Mouse (Mus musculus): ENCODE results near the gene Syne1. TPM values are rescaled to one million over a fixed set of nuclear protein-coding genes. Genes with fewer than 3 reads are reported as not detected.

Syne1 gene
- polyA plus RNA-seq, 1 experiment from 2014 or later: 17.5 TPM

DNA sequence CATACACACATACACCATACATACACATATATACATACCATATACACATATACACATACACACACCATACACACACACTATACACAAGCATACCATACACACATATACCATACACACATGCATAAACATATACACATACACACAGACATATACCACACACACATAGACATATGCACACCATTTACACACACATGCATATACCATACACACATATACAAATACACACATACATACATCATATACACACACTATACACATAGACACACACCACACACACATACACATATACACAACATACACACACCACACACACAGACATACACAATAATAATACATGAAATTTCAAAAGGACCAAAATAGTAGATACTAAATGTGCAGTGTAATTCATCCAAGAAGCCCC lies 539.3 kb downstream of the Syne1 start:
- no peaks in the 10 kb centered on the region for H3K4me1 ChIP-seq
- H3K9me3 ChIP-seq: no peaks in the 10 kb centered on the region

DNA sequence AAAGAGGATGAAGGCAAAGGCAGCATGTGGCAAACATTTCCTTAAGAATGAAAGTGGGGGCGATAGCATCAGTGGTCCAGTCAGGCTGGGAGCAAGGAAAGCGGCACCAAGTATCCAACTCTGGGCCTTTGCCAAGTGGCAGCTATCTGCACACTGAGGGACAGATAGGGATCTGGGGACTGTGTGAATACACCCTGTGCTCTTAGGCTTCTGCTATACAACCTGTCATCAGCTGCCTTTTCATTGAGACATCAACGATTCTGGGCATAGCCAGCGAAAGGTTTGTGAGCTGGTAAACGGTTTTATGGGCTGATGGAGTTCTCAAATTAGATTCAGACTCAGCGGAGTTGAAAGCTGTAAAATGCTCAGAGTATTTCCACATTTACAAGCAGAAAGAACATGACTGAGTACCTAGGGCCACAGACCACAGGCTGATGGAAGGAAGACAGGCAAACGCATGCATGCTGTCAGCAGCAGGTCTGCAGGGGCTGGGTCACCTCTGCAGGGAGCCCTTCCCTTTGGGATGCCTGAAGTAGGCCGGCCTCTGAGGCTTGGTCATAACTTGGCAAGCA lies 542.4 kb downstream of the Syne1 start:
- no peaks in the 10 kb centered on the region for H3K36me3 ChIP-seq (replicated peaks)
- no peak overlapping the region for H3K4me3 ChIP-seq
- no peak for ATAC-seq (replicated peaks)
- H3K27ac ChIP-seq: no peak overlapping the region
- WGBS: 72% methylated on average over 8 of the region's 8 CpGs
- no peaks in the 10 kb centered on the region for H3K27me3 ChIP-seq (replicated peaks)
- H3K4me2 ChIP-seq: no peak overlapping the region
- no peaks in the 10 kb centered on the region for H3K9me3 ChIP-seq
- no peak overlapping the region for H3K9ac ChIP-seq
- H3K4me1 ChIP-seq: no peaks in the 10 kb centered on the region

More for the DNA sequence above, 539.3 kb downstream of the Syne1 start:
- no peaks in the 10 kb centered on the region for H3K27me3 ChIP-seq (replicated peaks)
- no peaks in the 10 kb centered on the region for H3K36me3 ChIP-seq (replicated peaks)
- no peak overlapping the region for H3K27ac ChIP-seq
- no peak overlapping the region for H3K9ac ChIP-seq
- no peak overlapping the region for H3K4me3 ChIP-seq
- no peak for ATAC-seq (replicated peaks)
- H3K4me2 ChIP-seq: no peak overlapping the region

DNA sequence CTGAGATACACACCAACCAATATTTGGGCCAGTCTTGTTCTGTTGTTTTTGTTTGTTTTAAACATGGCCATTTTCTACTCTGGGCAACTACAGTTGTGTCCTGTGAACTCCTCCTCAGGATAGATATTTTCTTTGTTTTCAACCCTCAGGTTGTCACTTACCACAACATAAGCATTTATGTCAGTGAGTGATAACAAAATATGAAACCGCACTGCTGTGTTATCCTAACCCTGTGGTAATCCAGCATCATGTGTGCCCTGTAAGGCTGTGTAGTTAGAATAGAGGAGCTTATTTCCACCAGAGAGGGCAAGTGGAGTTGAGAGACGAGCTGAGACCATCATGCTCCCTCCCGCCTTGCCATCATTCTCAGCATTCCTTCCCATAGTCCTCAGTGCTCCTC lies 554.7 kb downstream of the Syne1 start:
- no peaks in the 10 kb centered on the region for H3K27me3 ChIP-seq (replicated peaks)
- no peak for ATAC-seq (replicated peaks)
- no peaks in the 10 kb centered on the region for H3K9me3 ChIP-seq
- no peak overlapping the region for H3K4me3 ChIP-seq
- H3K36me3 ChIP-seq (replicated peaks): no peaks in the 10 kb centered on the region
- no peaks in the 10 kb centered on the region for H3K4me1 ChIP-seq
- WGBS: 89% methylated on average over 3 of the region's 3 CpGs
- H3K9ac ChIP-seq: no peak overlapping the region
- no peak overlapping the region for H3K4me2 ChIP-seq
- no peak overlapping the region for H3K27ac ChIP-seq

DNA sequence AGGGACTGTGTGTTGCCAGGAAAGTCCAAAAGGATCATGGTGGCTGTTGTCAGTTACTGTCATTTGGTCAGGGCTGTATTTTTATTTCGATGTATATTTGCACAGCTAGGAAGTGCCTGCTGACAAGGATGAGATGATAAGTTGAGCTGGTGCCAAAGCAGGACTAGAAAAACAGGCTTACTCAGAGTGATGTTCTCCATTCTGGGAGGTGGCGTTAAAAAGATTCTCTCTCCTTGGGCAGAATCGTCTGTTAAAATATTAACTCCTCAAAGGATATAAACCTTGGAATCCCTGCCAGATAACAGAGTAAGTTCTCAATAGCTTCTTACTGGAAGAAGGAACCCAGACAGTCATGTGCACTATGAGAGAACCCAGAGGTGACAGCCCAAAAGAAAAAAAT lies 557.5 kb downstream of the Syne1 start:
- no peak for ATAC-seq (replicated peaks)
- no peaks in the 10 kb centered on the region for H3K9me3 ChIP-seq

DNA sequence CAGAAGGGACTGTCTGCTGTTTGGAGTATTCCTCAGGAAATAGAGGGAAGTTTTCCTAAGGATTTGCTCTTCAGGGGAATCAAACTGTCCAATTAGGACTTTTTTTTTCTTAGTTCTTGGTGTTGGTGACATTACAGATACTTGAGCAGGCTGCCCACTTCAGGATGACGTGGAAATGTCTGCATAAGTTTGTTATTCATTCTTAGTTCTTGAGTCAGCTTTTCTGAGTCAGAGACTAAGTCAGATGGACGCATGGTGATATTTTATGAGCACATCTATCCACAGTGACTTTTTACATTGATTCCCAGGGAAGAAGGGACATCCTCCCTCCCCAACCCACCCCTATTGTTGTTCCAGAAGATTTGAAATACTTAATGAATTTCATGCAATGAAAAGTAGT lies 567.4 kb downstream of the Syne1 start:
- no peak overlapping the region for H3K4me3 ChIP-seq
- WGBS: 74% methylated on average over 2 of the region's 2 CpGs
- no peaks in the 10 kb centered on the region for H3K9me3 ChIP-seq
- H3K27ac ChIP-seq: no peak overlapping the region
- no peak for ATAC-seq (replicated peaks)
- no peaks in the 10 kb centered on the region for H3K27me3 ChIP-seq (replicated peaks)
- H3K36me3 ChIP-seq (replicated peaks): no peaks in the 10 kb centered on the region
- no peak overlapping the region for H3K9ac ChIP-seq
- H3K4me1 ChIP-seq: no peaks in the 10 kb centered on the region
- no peak overlapping the region for H3K4me2 ChIP-seq

More for the DNA sequence above, 557.5 kb downstream of the Syne1 start:
- no peaks in the 10 kb centered on the region for H3K4me1 ChIP-seq
- no peak overlapping the region for H3K9ac ChIP-seq
- H3K36me3 ChIP-seq (replicated peaks): no peaks in the 10 kb centered on the region
- H3K4me2 ChIP-seq: no peak overlapping the region
- no peaks in the 10 kb centered on the region for H3K27me3 ChIP-seq (replicated peaks)
- no peak overlapping the region for H3K27ac ChIP-seq
- no peak overlapping the region for H3K4me3 ChIP-seq
- 86% methylated on average over 3 of the region's 3 CpGs for WGBS

DNA sequence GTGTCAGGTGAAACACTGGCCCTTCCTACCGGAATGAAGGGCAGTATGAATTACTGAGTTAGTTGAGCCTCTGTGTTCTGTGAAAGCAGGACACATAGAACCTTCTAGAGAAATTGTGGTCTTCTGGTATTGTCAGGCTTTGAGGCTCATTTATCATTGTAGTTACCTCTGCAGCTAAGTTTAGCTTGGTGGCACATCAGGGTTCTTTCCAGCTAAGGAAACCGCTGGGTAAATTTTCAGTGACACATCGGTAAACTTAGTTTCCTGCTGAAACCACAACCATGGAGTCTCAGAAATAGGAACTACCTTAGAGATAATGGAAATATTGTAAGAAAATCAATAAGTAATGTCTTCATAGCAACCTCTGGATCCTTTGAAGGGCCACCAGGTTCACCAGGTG lies 573.9 kb downstream of the Syne1 start:
- Histone ChIP-seq H3K27ac (no peak overlapping the region), H3K4me2 (no peak overlapping the region), H3K4me3 (no peak overlapping the region), H3K9ac (no peak overlapping the region), H3K27me3 (replicated peaks) (no peaks in the 10 kb centered on the region), H3K9me3 (no peaks in the 10 kb centered on the region), H3K36me3 (replicated peaks) (no peaks in the 10 kb centered on the region), H3K4me1 (no peaks in the 10 kb centered on the region)
- 93% methylated on average over 3 of the region's 3 CpGs for WGBS
- ATAC-seq (replicated peaks): no peak

DNA sequence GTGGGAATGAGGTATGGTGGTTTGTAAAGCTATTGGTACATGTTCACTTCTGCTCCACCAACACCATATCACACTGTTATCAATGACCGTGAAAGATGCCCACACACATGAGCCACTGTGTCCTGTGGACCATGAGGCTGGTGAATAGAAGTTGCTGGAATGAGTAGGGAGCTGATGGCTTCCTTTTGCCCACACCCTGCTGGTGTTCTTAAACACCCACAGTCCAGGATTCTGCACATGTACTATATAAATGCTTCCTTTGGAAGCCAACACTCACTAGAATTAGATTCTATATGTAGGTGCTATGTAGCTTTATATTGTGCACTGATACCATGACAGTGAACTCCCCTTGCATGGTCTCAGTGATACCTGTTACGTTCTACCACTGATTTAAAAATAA lies 574.7 kb downstream of the Syne1 start:
- Histone ChIP-seq H3K4me1 (no peaks in the 10 kb centered on the region), H3K27me3 (replicated peaks) (no peaks in the 10 kb centered on the region), H3K4me3 (no peak overlapping the region), H3K27ac (no peak overlapping the region), H3K9ac (no peak overlapping the region), H3K36me3 (replicated peaks) (no peaks in the 10 kb centered on the region), H3K9me3 (no peaks in the 10 kb centered on the region), H3K4me2 (no peak overlapping the region)
- WGBS: 94% methylated on average over 2 of the region's 2 CpGs
- ATAC-seq (replicated peaks): no peak

DNA sequence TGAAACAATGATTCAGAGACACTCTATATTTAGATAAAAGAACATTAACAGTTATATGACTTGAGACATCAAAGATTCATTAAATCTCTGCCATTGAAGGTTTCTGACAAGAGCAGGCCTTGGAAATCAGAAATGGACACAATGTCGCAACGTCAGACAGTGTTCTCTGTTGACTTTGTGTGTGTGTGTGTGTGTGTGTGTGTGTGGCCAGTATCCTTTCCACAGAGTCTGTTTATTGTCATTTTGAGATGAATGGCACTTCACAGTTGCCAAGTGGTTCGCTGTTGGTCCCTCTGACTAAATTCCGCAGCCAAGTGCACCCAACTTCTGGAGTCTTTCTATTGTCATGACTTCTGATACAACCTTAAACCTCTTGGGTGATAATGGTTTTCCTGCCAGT lies 577.0 kb downstream of the Syne1 start:
- H3K9me3 ChIP-seq: no peaks in the 10 kb centered on the region
- H3K4me2 ChIP-seq: no peak overlapping the region
- no peaks in the 10 kb centered on the region for H3K36me3 ChIP-seq (replicated peaks)
- WGBS: 92% methylated on average over 4 of the region's 4 CpGs
- no peak overlapping the region for H3K27ac ChIP-seq
- no peak overlapping the region for H3K9ac ChIP-seq
- ATAC-seq (replicated peaks): no peak
- H3K4me1 ChIP-seq: no peaks in the 10 kb centered on the region
- no peak overlapping the region for H3K4me3 ChIP-seq
- H3K27me3 ChIP-seq (replicated peaks): no peaks in the 10 kb centered on the region

DNA sequence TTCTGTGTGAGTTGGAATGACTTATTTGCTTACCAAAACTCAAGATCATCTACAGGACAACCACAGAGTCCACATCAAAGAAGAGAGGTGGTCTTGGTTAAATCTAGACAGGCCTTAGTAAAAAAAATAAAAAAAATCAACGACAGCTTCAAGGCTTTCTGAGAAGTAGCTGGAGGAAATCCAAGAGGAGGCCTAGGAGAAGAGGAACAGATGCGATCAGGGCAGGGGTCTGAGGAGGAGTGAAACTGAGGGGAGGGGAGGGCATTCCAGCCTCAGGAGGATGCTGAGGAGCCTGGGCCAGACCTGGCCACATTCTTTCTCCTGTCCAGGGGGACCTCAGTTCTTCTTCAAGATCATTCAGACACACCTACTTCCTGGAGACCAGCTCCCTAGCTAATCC lies 579.3 kb downstream of the Syne1 start:
- no peak overlapping the region for H3K9ac ChIP-seq
- no peaks in the 10 kb centered on the region for H3K27me3 ChIP-seq (replicated peaks)
- H3K4me2 ChIP-seq: no peak overlapping the region
- 72% methylated on average over 2 of the region's 2 CpGs for WGBS
- H3K4me1 ChIP-seq: no peaks in the 10 kb centered on the region
- no peaks in the 10 kb centered on the region for H3K36me3 ChIP-seq (replicated peaks)
- no peak for ATAC-seq (replicated peaks)
- no peak overlapping the region for H3K27ac ChIP-seq
- H3K4me3 ChIP-seq: no peak overlapping the region
- no peaks in the 10 kb centered on the region for H3K9me3 ChIP-seq

DNA sequence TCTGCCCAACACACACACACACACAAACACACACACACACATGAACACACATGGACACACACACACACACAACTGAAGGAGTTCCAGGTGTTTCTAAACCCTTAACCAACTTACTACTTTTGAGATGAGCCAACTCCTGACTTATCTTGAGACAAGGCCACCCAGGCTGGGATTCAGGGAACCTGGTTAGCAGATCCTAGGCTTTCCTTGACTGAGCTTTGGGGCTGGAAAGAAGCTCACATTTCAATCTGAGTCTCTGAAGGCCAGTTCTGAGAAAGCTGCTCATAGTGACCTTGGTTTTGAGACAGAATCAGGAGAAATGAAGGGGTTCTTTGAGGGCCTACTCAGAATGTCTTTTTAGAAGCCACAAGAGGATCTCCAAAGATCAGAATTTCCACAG lies 579.7 kb downstream of the Syne1 start:
- Histone ChIP-seq H3K4me1 (no peaks in the 10 kb centered on the region), H3K9ac (no peak overlapping the region), H3K36me3 (replicated peaks) (no peaks in the 10 kb centered on the region), H3K27me3 (replicated peaks) (no peaks in the 10 kb centered on the region), H3K9me3 (no peaks in the 10 kb centered on the region), H3K4me2 (no peak overlapping the region), H3K4me3 (no peak overlapping the region), H3K27ac (no peak overlapping the region)
- ATAC-seq (replicated peaks): no peak

DNA sequence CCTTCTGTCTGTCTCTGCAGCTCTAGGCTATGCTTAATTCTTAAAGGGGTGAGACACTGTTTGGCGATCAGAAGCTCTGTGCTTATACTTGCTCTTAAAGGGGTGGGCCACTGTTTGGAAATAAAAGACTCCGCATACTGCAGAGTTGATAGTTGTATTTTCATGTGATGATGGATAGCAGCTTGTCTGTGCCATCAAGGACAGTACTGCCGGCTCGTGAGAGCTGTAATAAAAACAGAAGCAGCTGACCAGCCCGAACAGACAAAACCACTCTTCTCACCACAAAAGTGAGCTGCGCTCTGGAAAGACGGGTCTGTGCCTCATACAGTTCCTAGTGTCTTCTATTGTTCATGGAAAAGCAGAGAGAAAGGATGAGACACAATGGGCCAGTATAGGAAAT lies 580.1 kb downstream of the Syne1 start:
- H3K4me1 ChIP-seq: no peaks in the 10 kb centered on the region
- H3K27ac ChIP-seq: no peak overlapping the region
- no peaks in the 10 kb centered on the region for H3K9me3 ChIP-seq
- WGBS: 78% methylated on average over 7 of the region's 7 CpGs
- H3K4me2 ChIP-seq: no peak overlapping the region
- no peak overlapping the region for H3K9ac ChIP-seq
- no peak overlapping the region for H3K4me3 ChIP-seq
- no peaks in the 10 kb centered on the region for H3K36me3 ChIP-seq (replicated peaks)
- H3K27me3 ChIP-seq (replicated peaks): no peaks in the 10 kb centered on the region
- ATAC-seq (replicated peaks): no peak

All from midbrain, embryonic 15.5 days (tissue).